Comparison of ENCODE assay signal across 20 mouse cellular contexts in the genomic region with DNA sequence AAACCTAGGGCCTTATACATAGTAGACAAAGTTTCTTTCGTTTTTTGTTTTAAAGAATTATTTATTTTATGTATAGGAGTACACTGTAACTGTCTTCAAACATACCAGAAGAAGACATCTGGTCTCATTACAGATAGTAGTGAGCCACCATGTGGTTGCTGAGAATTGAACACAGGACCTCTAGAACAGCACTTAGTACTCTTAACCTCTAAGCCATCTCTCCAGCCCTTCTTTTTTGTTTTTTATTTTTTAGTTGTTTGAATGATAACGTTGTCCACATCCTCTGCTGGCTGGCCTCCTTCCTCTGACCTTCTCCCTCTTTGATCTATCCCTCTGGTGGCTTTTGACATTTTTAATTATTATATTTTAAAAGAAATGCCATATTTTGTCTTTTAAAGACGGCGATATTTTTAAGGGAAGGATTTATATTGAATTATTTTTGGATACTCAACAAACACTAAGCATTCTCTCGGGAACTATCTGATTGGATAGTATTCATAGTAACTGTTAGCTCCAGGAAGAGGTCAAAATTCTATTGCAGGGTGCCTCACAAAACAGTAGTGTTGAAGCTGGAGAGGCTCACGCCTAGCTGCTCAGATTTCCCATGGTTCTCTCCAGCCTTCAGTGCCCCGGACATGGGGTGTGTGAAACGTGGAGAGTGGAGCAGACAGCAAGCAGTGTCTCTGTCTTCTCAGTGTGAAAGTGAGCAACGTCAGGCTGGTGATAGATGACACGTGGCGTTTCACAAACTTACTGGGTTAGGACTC. TPM values are rescaled to one million over a fixed set of nuclear protein-coding genes. Genes with fewer than 3 reads are reported as not detected.
DNase-seq lines count a peak whose midpoint lies in the region; ATAC-seq and TF ChIP-seq lines count a peak whose summit lies in the region.
"Had no signal": no experiment of that assay in that cellular context is flagged by ENCODE, and none has a peak within 500 bp of the region (broad histone marks: within the 10 kb centered on the region; RNA-seq: fewer than 3 reads in every experiment).

No protein-coding gene starts in this region.

- no peak overlapping the region for H3K9ac ChIP-seq in kidney, embryonic 14.5 days (ENCODE audit: low read depth, low read length)
- H3K9ac ChIP-seq in liver, adult 2 months (ENCODE audit: low read depth, low read length): peak overlapping the region; percentile 44
- no peak overlapping the region for H3K9ac ChIP-seq in heart, postnatal 0 days (replicated peaks; ENCODE audit: low read depth, low read length)
- H3K9ac ChIP-seq: forebrain, embryonic 13.5 days; hindbrain, embryonic 13.5 days; limb, embryonic 13.5 days had no signal

- no peak for TF ChIP-seq CTCF in liver, adult 2 months (IDR thresholded peaks at IDR 0.05; ENCODE audit: low read depth, low read length)
- TF ChIP-seq CTCF in heart, postnatal 0 days (IDR thresholded peaks at IDR 0.05; ENCODE audit: low read depth): peak; percentile 13; the same call in 1 of the 2 replicates

- H3K79me2 ChIP-seq in liver, adult 2 months (ENCODE audit: control insufficient read depth, insufficient read depth, low read length): no peaks in the 10 kb centered on the region

- intact Hi-C loops in heart, postnatal 25 days (cut with DNase I): loop anchor here (2.0 kb wide), 1 partner anchor 42 kb away; no protein-coding TSS in a partner anchor

- DNase-seq in heart, adult 11 months: peak; percentile 89
- DNase-seq in heart, postnatal 25 days (ENCODE audit: low spot score): no peak
- DNase-seq in kidney, postnatal 25 days: no peak
- no peak for DNase-seq in liver, adult 2 months (ENCODE audit: extremely low read depth, low read depth, low spot score)
- DNase-seq in liver: no peak
- DNase-seq in heart, postnatal 0 days (ENCODE audit: low spot score): peak; percentile 39
- DNase-seq: adrenal gland, adult 8-10 months; cerebellum, adult 11-12 months; cerebellum, postnatal 36 days; layer of hippocampus, adult 9-11 months; lung, adult 18-20 months; midbrain, embryonic 14.5 days; retina, postnatal 1 day; right cerebral cortex, postnatal 4 days; thymus, postnatal 36 days had no signal

- H3K4me3 ChIP-seq in kidney, embryonic 14.5 days (ENCODE audit: low read length): no peak overlapping the region
- no peak overlapping the region for H3K4me3 ChIP-seq in liver, adult 2 months (ENCODE audit: insufficient read depth, low read depth, low read length)
- no peak overlapping the region for H3K4me3 ChIP-seq in heart, postnatal 0 days (ENCODE audit: low read depth, low read length)
- H3K4me3 ChIP-seq: forebrain, embryonic 13.5 days; hindbrain, embryonic 13.5 days; limb, embryonic 13.5 days had no signal

- no peaks in the 10 kb centered on the region for H3K27me3 ChIP-seq in kidney, embryonic 14.5 days (ENCODE audit: control insufficient read depth, insufficient read depth, low read length)
- H3K27me3 ChIP-seq in liver, adult 2 months (ENCODE audit: control insufficient read depth, insufficient read depth, low read length): no peaks in the 10 kb centered on the region
- no peaks in the 10 kb centered on the region for H3K27me3 ChIP-seq in heart, postnatal 0 days (ENCODE audit: control insufficient read depth, insufficient read depth, low read length)
- H3K27me3 ChIP-seq: forebrain, embryonic 13.5 days; hindbrain, embryonic 13.5 days; limb, embryonic 13.5 days had no signal

- WGBS in kidney, embryonic 14.5 days: 67% methylated on average over 11 of the region's 11 CpGs
- WGBS in liver, adult 2 months: 27% methylated on average over 11 of the region's 11 CpGs
- 32% methylated on average over 11 of the region's 11 CpGs for WGBS in heart, postnatal 0 days

- TF ChIP-seq EP300 in heart, postnatal 0 days (IDR thresholded peaks at IDR 0.05; ENCODE audit: low read depth): no peak

- peak; percentile 74; the same call in 1 of the 2 replicates for ATAC-seq in kidney, embryonic 14.5 days (ENCODE audit: low FRiP score, low TSS enrichment)
- peak; percentile 78 for ATAC-seq in heart, postnatal 0 days (ENCODE audit: insufficient read depth, low read depth)
- ATAC-seq: forebrain, embryonic 13.5 days had no signal

- no peak for TF ChIP-seq POLR2A in liver, adult 2 months (IDR thresholded peaks at IDR 0.05; ENCODE audit: extremely low read depth, insufficient read depth, low read length)

- H3K27ac ChIP-seq in kidney, embryonic 14.5 days (ENCODE audit: low read depth, low read length): peak overlapping the region; percentile 48; the same call in 1 of the 2 replicates
- peak overlapping the region; percentile 68 for H3K27ac ChIP-seq in liver, adult 2 months (replicated peaks; ENCODE audit: insufficient read depth, low read depth, low read length)
- peak overlapping the region; percentile 76 for H3K27ac ChIP-seq in heart, postnatal 0 days (ENCODE audit: low read depth)
- H3K27ac ChIP-seq: forebrain, embryonic 13.5 days; hindbrain, embryonic 13.5 days; limb, embryonic 13.5 days had no signal

- H3K36me3 ChIP-seq in kidney, embryonic 14.5 days (ENCODE audit: control insufficient read depth, insufficient read depth, low read length): peaks cover 43% of the 10 kb centered on the region
- peaks cover 10% of the 10 kb centered on the region; the same call in 1 of the 2 replicates for H3K36me3 ChIP-seq in liver, adult 2 months (ENCODE audit: control insufficient read depth, insufficient read depth, low read length)
- peaks cover 63% of the 10 kb centered on the region for H3K36me3 ChIP-seq in heart, postnatal 0 days (replicated peaks; ENCODE audit: control insufficient read depth, insufficient read depth, low read length)

- H3K4me1 ChIP-seq in kidney, embryonic 14.5 days (ENCODE audit: control insufficient read depth, insufficient read depth, low read length): 0 out of 2 replicates have a peak, but pooled peaks cover 3% of the 10 kb centered on the region
- H3K4me1 ChIP-seq in liver, adult 2 months (ENCODE audit: control insufficient read depth, insufficient read depth, low read length): peaks cover 19% of the 10 kb centered on the region
- H3K4me1 ChIP-seq in heart, postnatal 0 days (ENCODE audit: control insufficient read depth, insufficient read depth): peaks cover 6% of the 10 kb centered on the region; the same call in 1 of the 2 replicates
- H3K4me1 ChIP-seq: forebrain, embryonic 13.5 days; hindbrain, embryonic 13.5 days; limb, embryonic 13.5 days had no signal

- no peak overlapping the region for H3K4me2 ChIP-seq in kidney, embryonic 14.5 days (replicated peaks; ENCODE audit: low read depth, low read length)
- no peak overlapping the region; the same call in 1 of the 2 replicates for H3K4me2 ChIP-seq in heart, postnatal 0 days (ENCODE audit: low read depth, low read length)
- H3K4me2 ChIP-seq: forebrain, embryonic 13.5 days; hindbrain, embryonic 13.5 days; limb, embryonic 13.5 days had no signal

- no peaks in the 10 kb centered on the region for H3K9me3 ChIP-seq in kidney, embryonic 14.5 days (ENCODE audit: control insufficient read depth, low read length)
- H3K9me3 ChIP-seq in heart, postnatal 0 days (replicated peaks; ENCODE audit: control insufficient read depth, low read length): no peaks in the 10 kb centered on the region
- H3K9me3 ChIP-seq: forebrain, embryonic 13.5 days; hindbrain, embryonic 13.5 days; limb, embryonic 13.5 days had no signal

RNA-seq across cellular contexts. Expression of gene Gsta4, which starts 28.2 kb away (rescaled TPM):
- total RNA-seq in heart, postnatal 25 days (2021): 10 to 100 TPM; 81.4 to 87.9 TPM
- polyA plus RNA-seq in kidney, embryonic 14.5 days (2014; fragmentation: Nextera tagmentation; extraction: Ambion mirVana): 102 and 108 TPM in 2 replicates
- total RNA-seq in liver, adult 2 months (2014; rRNA removed): 137 and 139 TPM in 2 replicates
- 45.2 and 46.5 TPM in 2 replicates for polyA plus RNA-seq in liver, adult 2 months (2012; rRNA removed)
- 59.8 and 81.1 TPM in 2 replicates for total RNA-seq in heart, postnatal 0 days (2014; rRNA removed; ENCODE audit: low replicate concordance)
- polyA plus RNA-seq in heart, postnatal 0 days (2015; fragmentation: Nextera tagmentation; extraction: Ambion mirVana): 124 and 134 TPM in 2 replicates
- total RNA-seq: megakaryocyte, adult 5-6 weeks had no signal

RNA-seq across cellular contexts. Expression of gene Ick, which starts 45.4 kb away (rescaled TPM):
- total RNA-seq in heart, postnatal 25 days (2021): 10 to 100 TPM; 14.9 to 15.3 TPM
- 19.6 and 29.3 TPM in 2 replicates for polyA plus RNA-seq in kidney, embryonic 14.5 days (2014; fragmentation: Nextera tagmentation; extraction: Ambion mirVana)
- total RNA-seq in liver, adult 2 months (2014; rRNA removed): 10.2 and 10.9 TPM in 2 replicates
- polyA plus RNA-seq in liver, adult 2 months (2012; rRNA removed): 7.3 and 7.5 TPM in 2 replicates
- 10.4 and 11.4 TPM in 2 replicates for total RNA-seq in heart, postnatal 0 days (2014; rRNA removed; ENCODE audit: low replicate concordance)
- 13.5 and 13.8 TPM in 2 replicates for polyA plus RNA-seq in heart, postnatal 0 days (2015; fragmentation: Nextera tagmentation; extraction: Ambion mirVana)

RNA-seq across cellular contexts. Expression of gene Fbxo9, which starts 45.5 kb away (rescaled TPM):
- 10 to 100 TPM; 49.2 to 51.3 TPM for total RNA-seq in heart, postnatal 25 days (2021)
- 34.6 and 43.9 TPM in 2 replicates for polyA plus RNA-seq in kidney, embryonic 14.5 days (2014; fragmentation: Nextera tagmentation; extraction: Ambion mirVana)
- 80.5 and 99.3 TPM in 2 replicates for total RNA-seq in liver, adult 2 months (2014; rRNA removed)
- polyA plus RNA-seq in liver, adult 2 months (2012; rRNA removed): 83.4 and 107 TPM in 2 replicates
- total RNA-seq in heart, postnatal 0 days (2014; rRNA removed; ENCODE audit: low replicate concordance): 67.5 and 102 TPM in 2 replicates
- 57.2 and 60.4 TPM in 2 replicates for polyA plus RNA-seq in heart, postnatal 0 days (2015; fragmentation: Nextera tagmentation; extraction: Ambion mirVana)

Comparison
In these comparisons a context has a peak if more than half of its experiments do, and no peak if none do; other contexts are left out.
1. DNase-seq: peak in heart, adult 11 months (single experiment) and heart, postnatal 0 days (single experiment); none in heart, postnatal 25 days (single experiment), kidney, postnatal 25 days (0 of 2), liver, adult 2 months (single experiment) and liver (single experiment).
2. Peak in every context shown above with its lines, with median percentiles within 50 percentile points of each other: H3K27ac ChIP-seq.